Mouse (Mus musculus): ENCODE data around the gene Rex1bd. TPM values are rescaled to one million over a fixed set of nuclear protein-coding genes. Genes with fewer than 3 reads are reported as not detected.
"Not testable (repeated sequence)": the region's sequence is repeated elsewhere in the genome, so short reads cannot be mapped to it uniquely, and the experiment has no call there.

Rex1bd gene
- total RNA-seq, 2 experiments from 2014 or later: 83.2 to 103 TPM

- DNase-seq (ENCODE audit: low spot score in 2 of 2): no peak
Measured at GRCm38 (mm10) chr8:70530314-70530713, 23.8 kb upstream of the Rex1bd start.

GRCm38 (mm10) chr8:70529741-70530161 is 23.2 kb upstream of the Rex1bd start:
- no peak for DNase-seq (ENCODE audit: low spot score in 2 of 2)

DNA sequence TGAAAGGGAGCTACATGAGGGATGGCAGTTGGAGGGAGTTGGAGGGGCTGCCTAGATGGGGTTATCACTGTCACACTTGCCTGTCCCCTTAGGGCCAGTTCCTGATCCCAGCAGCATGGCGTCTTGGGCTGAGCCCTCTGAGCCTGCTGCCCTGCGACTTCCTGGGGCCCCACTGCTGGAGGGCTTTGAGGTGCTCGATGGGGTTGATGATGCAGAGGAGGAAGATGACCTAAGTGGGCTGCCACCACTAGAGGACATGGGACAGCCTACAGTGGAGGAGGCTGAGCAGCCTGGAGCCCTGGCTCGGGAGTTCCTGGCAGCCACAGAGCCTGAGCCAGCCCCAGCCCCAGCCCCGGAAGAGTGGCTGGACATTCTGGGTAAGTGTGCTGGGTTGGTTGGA is 22.7 kb upstream of the Rex1bd start:
- DNase-seq (ENCODE audit: low spot score in 2 of 2): no peak

DNA sequence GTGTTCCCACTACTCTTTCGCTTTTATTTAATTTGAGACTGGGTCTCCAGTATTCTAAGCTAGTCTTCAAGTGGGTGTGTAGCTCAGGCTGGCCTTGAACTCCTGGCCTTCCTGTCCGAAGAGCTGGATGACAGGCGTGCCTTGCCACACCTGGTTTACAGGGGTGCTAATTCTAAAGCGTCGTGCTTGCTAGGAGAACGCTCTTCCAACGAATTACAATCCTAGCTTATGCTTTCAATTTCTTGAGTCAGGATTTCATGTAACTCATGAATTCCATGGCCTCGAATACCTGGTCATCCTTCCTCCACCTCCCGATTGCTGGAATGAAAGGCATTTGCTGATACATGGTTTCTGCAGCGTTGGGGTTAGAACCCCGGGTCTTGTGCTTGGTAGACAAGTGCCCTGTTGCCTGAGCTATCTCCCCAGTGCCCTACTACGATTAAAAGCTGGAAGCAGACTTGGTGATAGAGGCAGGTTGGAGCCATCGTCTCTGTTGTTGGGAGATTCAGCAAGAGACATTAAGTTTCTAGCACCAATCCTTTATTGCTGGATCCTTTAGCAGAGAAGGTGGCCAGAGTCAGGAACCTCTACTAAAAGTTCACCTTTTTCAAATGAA is 21.7 kb upstream of the Rex1bd start:
- no peak for DNase-seq (ENCODE audit: low spot score in 2 of 2)

- DNase-seq (ENCODE audit: low spot score in 2 of 2): peak; percentile 99 to 100
Measured at GRCm38 (mm10) chr8:70527512-70528181, 21.1 kb upstream of the Rex1bd start, which contains the start of the genes Fkbp8 and Kxd1. Fkbp8 (plus strand) TSS chr8:70527724. Kxd1 (minus strand) TSS chr8:70527956.

DNA sequence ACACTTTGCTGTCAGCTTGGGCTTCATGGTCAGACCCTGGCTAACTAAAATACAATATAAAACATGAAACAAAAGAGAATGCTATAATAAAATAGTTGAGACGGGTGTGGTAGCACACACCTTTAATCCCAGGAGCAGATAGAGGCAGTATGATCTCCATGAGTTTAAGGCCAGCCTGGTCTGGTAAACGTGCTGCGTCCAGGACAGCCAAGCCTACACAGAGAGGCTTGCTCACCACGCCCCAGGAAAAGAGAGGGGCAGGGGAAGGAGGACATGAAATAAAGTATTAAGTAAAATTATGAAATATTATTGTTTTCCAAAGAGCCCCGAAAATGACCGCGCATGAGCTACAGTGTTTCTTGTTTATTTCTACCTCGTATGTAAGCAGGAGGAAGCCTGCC is 20.6 kb upstream of the Rex1bd start:
- no peak for DNase-seq (ENCODE audit: low spot score in 2 of 2)

DNA sequence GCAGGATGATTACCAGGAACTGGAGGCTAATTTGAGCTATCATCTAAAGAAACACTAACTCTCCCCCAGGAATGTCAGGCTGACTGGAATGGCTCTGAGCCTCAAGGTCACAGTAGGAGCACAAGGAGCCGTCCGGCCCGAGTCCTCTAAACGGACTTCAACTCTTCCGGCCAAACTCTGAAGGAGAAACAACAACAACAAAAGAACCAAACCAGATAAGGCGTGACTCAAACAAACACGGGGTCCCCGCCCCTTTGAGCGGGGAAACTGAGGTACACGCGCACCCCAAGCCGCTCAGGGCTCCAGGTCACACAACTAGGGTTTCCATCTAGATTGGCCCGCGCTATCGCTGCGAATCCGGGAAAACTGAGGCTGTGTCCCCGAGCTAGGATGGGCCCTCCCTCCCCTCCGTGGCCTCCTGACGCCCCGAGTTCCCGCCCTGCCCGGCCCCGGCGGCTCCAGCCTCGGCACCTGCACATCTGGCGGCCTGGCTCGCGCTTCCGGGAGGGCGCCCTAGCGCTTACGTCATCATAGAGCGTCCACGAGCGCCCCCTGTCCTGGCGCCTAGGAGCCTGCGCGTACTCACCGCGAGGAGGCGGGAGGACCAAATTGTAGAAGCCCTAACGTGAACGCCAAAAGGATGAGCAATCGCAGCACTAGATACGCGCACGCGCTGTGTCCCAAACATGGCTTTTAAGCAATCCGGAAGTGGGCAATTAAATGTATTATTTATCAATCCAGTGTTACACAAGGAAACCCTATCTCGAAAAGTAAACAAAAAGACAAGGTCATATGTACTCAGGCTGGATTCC is 16.2 kb upstream of the Rex1bd start:
- peak; percentile 94 to 97 for DNase-seq (ENCODE audit: low spot score in 2 of 2)

GRCm38 (mm10) chr8:70519606-70520005 is 13.1 kb upstream of the Rex1bd start:
- no peak for DNase-seq (ENCODE audit: low spot score in 2 of 2)

- DNase-seq (ENCODE audit: low spot score in 2 of 2): no peak
Measured at GRCm38 (mm10) chr8:70519043-70519442, 12.5 kb upstream of the Rex1bd start.

- no peak for DNase-seq (ENCODE audit: low spot score in 2 of 2)
Measured at GRCm38 (mm10) chr8:70517940-70518643, 11.5 kb upstream of the Rex1bd start.

DNA sequence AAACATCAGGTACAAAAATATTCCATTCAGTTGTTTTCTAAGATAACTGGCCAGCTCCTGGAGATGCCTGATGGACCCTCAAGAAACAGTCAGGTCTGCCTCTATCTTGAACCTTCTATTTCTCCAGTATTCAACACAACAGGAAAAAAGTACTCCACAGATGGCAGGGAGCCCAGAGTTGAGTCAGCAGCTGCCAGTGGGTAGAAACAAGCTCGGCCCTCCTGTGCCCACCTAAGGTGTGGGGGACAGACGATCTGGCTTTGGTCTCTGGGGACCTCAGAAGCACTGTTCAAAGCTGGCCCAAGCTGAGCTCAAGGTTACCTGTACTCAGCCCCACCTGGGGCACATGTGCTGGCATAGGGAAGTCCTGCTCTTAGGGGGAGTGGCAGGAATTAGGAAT is 6.9 kb upstream of the Rex1bd start:
- no peak for DNase-seq (ENCODE audit: low spot score in 2 of 2)

DNA sequence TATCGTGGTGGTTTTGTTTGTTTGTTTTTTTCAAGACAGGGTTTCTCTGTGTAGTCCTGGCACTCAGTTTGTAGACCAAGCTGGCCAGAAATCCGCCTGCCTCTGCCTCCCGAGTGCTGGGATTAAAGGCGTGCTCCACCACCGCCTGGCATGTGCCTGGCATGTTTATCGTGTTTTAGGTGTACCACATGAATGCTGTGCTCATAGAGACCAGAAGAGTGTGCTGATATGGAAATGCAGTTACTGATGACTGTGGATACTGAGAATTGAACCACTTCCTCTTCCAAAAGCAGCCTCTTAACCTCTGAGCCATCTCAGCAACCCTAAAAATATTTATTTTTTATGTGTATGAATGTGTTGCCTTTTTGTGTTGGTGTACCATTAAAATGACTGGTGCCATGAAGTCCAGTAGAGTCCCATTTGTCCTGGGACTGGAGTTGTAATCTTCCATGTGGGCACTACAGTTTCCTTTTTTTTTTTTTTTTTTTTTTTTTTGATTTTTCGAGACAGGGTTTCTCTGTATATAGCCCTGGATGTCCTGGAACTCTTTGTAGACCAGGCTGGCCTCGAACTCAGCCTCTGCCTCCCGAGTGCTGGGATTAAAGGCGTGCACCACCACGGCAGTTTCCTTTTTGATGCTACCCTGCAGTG is 5.8 kb upstream of the Rex1bd start:
- no peak for DNase-seq (ENCODE audit: low spot score in 2 of 2)

DNA sequence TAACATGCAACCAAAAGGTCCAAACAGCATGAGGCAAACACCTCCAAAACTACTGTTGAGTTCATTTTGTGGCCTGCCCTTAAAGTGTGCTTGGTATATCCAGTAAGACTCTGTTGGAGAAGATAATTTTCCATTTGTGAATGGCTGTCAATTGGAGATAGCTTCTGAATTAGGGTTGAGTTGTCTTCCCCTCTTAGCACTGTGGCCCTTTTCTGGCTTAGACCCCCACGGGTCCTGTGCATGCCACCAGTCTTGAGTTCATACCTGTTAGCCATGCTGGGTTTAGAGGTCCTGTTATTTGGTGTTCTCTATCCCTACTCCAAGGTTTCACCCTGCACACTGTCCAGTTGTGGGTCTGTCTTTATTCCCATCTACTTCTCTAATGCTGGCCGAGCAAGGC is 5.2 kb upstream of the Rex1bd start:
- no peak for DNase-seq (ENCODE audit: low spot score in 2 of 2)

GRCm38 (mm10) chr8:70511174-70511573 is 4.6 kb upstream of the Rex1bd start:
- not testable (repeated sequence) for DNase-seq (ENCODE audit: low spot score in 2 of 2)

DNA sequence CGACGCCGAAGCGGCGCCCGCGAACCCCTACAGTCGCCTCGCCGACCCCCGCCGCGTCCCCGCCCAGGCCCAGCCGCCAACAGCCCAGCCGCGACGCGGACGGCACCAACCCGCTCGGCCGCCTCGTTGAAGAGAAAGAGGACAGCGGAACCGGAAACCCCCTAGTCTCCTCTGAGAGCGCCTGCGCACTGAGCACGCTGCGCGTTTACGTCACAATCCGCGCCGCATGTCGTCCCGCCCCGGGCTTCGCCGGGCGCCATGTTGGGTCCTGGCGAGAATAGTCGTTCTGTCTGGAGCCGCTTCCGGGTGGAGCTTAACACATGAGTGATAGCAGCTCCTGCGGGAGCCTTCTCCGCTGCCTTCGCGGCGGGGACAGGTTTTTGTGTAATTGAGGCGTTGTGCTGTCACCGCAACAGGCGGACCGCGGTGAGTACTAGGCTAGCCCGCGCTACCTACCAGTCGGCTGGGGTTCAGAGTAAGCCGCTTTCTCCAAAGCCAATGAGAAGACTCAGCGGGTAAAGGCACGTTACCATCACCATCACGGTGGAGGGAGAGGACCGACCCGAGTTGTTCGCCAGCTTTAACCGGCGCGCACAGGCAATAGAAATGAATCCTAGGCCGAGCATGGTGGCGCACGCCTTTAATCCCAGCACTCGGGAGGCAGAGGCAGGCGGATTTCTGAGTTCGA is 3.8 kb upstream of the Rex1bd start, which contains the start of gene Uba52:
Gene Uba52 (minus strand): TSS at position 574 of the 688 bp plus-strand sequence.
- peak; percentile 97 to 99 for DNase-seq (ENCODE audit: low spot score in 2 of 2)

DNA sequence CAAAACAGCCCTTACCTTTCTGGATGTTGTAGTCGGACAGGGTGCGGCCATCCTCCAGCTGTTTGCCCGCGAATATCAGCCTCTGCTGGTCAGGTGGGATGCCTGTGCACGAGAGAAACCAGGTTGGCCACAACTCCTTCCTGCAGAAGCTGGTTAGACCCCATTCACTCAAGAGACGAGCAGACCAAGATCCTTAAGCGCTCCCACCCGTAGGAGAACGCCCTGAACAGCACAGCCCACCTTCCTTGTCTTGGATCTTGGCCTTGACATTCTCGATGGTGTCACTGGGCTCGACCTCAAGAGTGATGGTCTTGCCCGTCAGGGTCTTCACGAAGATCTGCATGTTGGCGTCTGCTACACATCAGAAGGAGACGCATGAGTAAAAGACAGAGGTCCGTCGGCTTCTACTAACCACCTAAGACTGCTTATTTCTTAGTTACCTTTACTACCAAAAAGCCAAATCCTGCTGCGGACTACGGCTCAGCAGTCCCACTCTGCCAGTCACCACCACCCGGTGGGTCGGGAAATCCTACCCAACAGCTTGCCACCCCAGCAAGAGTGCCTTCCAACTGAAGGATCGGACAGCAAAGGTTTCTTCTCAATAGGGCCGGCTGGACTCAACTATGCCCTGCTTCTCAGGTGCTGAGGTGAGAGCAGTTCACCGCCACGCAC is 2.9 kb upstream of the Rex1bd start:
- no peak for DNase-seq (ENCODE audit: low spot score in 2 of 2)

DNA sequence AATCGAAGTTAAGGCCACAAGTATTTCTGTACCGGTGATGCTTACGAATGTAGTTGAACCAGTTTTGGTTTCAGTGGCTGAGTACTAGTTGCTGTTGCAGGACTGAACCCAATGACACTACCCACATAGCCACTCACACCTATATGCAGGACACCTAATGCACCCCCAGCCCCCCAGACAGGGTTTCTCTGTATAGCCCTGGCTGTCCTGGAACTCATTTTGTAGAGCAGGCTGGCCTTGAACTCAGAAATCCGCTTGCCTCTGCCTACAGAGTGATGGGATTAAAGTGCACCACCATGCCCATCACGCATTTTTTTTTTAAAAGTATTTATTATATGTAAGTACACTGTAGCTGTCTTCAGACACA is 458 bp upstream of the Rex1bd start:
- no peak for DNase-seq (ENCODE audit: low spot score in 2 of 2)

DNA sequence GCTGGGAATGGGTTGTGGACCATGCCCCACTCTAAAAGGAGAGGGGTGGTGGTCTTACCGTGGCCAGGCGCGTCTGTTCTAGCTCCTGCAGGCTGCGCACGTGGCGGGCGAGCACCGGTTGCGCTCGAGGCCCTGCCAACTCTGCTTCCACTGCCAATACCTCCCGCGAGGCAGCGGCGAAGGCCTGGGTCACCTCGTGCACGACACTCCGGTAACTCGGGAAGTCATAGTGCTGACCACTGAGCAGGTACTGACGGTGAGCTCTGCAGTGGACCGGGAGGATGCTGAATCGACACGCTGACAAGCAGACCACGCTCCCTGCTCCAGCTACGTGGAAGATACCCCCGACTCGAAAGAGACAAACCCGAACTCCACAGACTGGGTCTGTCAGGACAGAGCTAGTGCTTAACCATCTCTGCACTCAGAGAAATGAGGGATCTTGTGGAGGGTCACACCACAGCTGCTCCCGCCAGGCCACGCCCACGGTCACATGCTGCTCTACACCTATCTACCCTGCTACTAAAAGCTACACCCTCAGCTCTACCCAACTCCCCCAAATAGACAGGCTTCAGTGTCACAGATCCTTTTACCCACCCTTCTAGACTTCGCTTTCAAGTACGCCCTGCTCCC is 739 bp downstream of the Rex1bd start:
- DNase-seq (ENCODE audit: low spot score in 2 of 2): no peak

- peak; percentile 77 to 87 for DNase-seq (ENCODE audit: low spot score in 2 of 2)
Measured at GRCm38 (mm10) chr8:70504851-70505250, 1.7 kb downstream of the Rex1bd start.
